Mouse (Mus musculus): ENCODE measurements around the gene Klhdc8b. TPM values are rescaled to one million over a fixed set of nuclear protein-coding genes. Genes with fewer than 3 reads are reported as not detected.

The Klhdc8b gene
- polyA plus RNA-seq (2012; rRNA removed), result 84.2 and 100 TPM in 2 replicates

DNA sequence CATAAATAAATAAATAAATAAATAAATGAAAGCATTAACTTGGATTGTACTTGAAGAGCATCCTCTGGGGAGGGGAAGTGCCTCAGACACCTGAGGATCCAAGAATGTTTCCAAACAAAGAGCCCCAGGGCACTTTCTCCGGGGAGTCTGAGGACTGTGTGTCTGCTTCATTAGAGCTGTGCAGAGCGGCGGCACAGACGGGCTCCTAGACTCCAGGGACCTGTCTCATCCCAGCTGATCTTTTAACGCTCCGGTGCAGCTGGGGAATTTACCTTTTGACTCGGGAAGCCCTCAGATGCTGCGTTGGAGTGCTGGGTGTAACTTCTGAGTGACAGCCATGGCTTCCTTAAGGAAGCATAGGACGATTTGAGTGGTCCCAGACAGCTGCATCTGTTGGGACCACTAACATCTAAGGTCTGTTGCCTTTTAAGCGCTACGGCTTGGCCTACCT lies at the start of gene Klhdc8b:
Gene Klhdc8b, minus strand, starts transcription at position 401 of the 451 bp plus-strand sequence.
- TF ChIP-seq POLR2A (IDR thresholded peaks at IDR 0.05; ENCODE audit: borderline replicate concordance, extremely low read depth, insufficient read depth, insufficient read length, poor library complexity, severe bottlenecking), result no peak
- TF ChIP-seq CTCF (IDR thresholded peaks at IDR 0.05; ENCODE audit: borderline replicate concordance, extremely low read depth, insufficient read depth, insufficient read length), result no peak
- peak; percentile 12 for DNase-seq (ENCODE audit: low read depth)

GRCm38 (mm10) chr9:108508776-108509175 lies 47.4 kb upstream of the Klhdc8b start:
- TF ChIP-seq CTCF (IDR thresholded peaks at IDR 0.05; ENCODE audit: borderline replicate concordance, extremely low read depth, insufficient read depth, insufficient read length) (no peak), POLR2A (IDR thresholded peaks at IDR 0.05; ENCODE audit: borderline replicate concordance, extremely low read depth, insufficient read depth, insufficient read length, poor library complexity, severe bottlenecking) (no peak)
- DNase-seq (ENCODE audit: low read depth), result no peak

GRCm38 (mm10) chr9:108507619-108508434 lies 46.4 kb upstream of the Klhdc8b start, which contains the start of gene Qars:
Gene Qars (plus strand): TSS chr9:108507706.
- DNase-seq (ENCODE audit: low read depth), result peak; percentile 98
- no peak for TF ChIP-seq CTCF (IDR thresholded peaks at IDR 0.05; ENCODE audit: borderline replicate concordance, extremely low read depth, insufficient read depth, insufficient read length)

- TF ChIP-seq CTCF (IDR thresholded peaks at IDR 0.05; ENCODE audit: borderline replicate concordance, extremely low read depth, insufficient read depth, insufficient read length) (no peak), POLR2A (IDR thresholded peaks at IDR 0.05; ENCODE audit: borderline replicate concordance, extremely low read depth, insufficient read depth, insufficient read length, poor library complexity, severe bottlenecking) (no peak)
- DNase-seq (ENCODE audit: low read depth), result no peak
These were observed 45.5 kb upstream of the Klhdc8b start for GRCm38 (mm10) chr9:108506901-108507300.

GRCm38 (mm10) chr9:108499943-108500342 lies 38.6 kb upstream of the Klhdc8b start:
- TF ChIP-seq POLR2A (IDR thresholded peaks at IDR 0.05; ENCODE audit: borderline replicate concordance, extremely low read depth, insufficient read depth, insufficient read length, poor library complexity, severe bottlenecking) (no peak), CTCF (IDR thresholded peaks at IDR 0.05; ENCODE audit: borderline replicate concordance, extremely low read depth, insufficient read depth, insufficient read length) (no peak)
- no peak for DNase-seq (ENCODE audit: low read depth)

DNA sequence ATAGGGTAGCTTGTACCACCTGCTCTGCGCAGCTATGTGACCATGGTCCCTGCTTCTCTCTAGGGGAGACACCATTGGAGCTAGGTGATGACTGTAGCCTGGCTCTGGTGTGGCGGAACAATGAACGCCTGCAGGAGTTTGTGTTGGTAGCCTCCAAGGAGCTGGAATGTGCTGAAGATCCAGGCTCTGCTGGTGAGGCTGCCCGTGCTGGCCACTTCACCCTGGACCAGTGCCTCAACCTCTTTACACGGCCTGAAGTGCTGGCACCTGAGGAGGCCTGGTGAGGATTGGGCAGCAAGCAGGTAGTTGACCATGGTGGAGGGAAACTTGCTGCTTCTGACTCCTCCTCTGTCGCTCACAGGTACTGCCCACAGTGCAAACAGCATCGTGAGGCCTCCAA lies 37.9 kb upstream of the Klhdc8b start:
- no peak for TF ChIP-seq CTCF (IDR thresholded peaks at IDR 0.05; ENCODE audit: borderline replicate concordance, extremely low read depth, insufficient read depth, insufficient read length)
- DNase-seq (ENCODE audit: low read depth), result no peak

DNA sequence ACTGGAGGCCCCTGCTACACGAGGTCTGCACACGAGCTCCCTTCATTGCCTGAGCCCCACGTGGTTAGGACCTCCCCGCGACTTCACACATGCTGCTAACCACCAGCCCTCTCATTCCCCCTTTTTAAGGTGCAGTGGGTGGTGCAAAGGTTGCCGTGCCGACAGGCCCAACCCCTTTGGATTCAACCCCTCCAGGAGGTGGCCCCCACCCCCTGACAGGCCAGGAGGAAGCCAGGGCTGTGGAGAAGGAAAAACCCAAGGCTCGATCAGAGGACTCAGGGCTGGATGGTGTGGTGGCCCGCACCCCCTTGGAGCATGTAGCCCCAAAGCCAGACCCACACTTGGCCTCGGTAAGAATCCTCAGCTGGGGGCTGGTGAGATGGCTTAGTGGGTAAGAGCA lies 33.5 kb upstream of the Klhdc8b start:
- TF ChIP-seq CTCF (IDR thresholded peaks at IDR 0.05; ENCODE audit: borderline replicate concordance, extremely low read depth, insufficient read depth, insufficient read length) (no peak), POLR2A (IDR thresholded peaks at IDR 0.05; ENCODE audit: borderline replicate concordance, extremely low read depth, insufficient read depth, insufficient read length, poor library complexity, severe bottlenecking) (no peak)
- DNase-seq (ENCODE audit: low read depth), result no peak

DNA sequence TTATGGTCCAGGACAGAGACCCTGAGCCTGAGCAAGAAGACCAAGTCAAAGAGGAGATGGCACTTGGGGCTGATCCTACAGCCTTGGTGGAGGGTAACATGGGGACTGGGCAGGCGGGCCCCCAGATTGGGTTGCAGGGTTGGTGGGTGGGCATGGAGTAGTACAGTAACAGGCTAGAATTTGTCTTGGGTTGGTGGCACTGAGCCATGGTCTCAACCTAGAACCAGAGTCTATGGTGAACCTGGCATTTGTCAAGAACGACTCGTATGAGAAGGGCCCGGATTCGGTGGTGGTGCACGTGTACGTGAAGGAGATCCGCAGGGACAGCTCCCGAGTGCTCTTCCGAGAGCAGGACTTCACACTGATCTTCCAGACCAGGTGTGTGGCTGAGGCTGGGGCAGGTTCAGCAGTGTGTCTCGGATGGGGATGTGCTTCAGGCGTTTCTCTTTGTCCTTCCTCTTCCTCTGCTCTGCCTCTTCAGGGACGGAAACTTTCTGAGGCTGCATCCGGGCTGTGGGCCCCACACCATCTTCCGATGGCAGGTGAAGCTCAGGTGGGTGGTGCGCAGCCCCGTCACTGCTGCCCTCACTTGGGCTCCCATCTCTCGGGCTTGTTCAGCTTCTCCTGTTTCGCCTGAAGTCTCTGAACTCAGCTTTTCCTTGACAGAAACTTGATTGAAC lies 32.9 kb upstream of the Klhdc8b start:
- TF ChIP-seq POLR2A (IDR thresholded peaks at IDR 0.05; ENCODE audit: borderline replicate concordance, extremely low read depth, insufficient read depth, insufficient read length, poor library complexity, severe bottlenecking) (no peak), CTCF (IDR thresholded peaks at IDR 0.05; ENCODE audit: borderline replicate concordance, extremely low read depth, insufficient read depth, insufficient read length) (no peak)

DNA sequence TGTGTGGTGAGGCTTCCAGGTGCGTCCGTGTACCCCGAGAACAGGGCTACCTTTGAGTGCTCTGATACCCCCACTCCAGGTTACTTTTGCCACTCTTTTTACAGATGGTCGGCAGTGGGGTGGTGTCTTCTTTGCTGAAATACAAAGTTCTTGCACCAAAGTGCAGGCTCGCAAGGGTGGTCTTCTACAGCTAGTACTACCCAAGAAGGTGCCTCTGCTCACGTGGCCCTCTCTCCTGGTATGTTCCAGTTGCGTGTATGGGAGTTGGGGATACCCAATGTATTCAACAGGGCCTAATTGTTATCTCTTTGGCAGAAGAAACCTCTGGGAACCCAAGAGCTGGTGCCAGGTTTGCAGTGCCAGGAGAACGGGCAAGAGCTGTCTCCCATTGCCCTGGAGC lies 31.9 kb upstream of the Klhdc8b start:
- no peak for DNase-seq (ENCODE audit: low read depth)
- no peak for TF ChIP-seq POLR2A (IDR thresholded peaks at IDR 0.05; ENCODE audit: borderline replicate concordance, extremely low read depth, insufficient read depth, insufficient read length, poor library complexity, severe bottlenecking)
- TF ChIP-seq CTCF (IDR thresholded peaks at IDR 0.05; ENCODE audit: borderline replicate concordance, extremely low read depth, insufficient read depth, insufficient read length), result no peak

More for the DNA sequence above, 32.9 kb upstream of the Klhdc8b start:
- DNase-seq (ENCODE audit: low read depth), result no peak

DNA sequence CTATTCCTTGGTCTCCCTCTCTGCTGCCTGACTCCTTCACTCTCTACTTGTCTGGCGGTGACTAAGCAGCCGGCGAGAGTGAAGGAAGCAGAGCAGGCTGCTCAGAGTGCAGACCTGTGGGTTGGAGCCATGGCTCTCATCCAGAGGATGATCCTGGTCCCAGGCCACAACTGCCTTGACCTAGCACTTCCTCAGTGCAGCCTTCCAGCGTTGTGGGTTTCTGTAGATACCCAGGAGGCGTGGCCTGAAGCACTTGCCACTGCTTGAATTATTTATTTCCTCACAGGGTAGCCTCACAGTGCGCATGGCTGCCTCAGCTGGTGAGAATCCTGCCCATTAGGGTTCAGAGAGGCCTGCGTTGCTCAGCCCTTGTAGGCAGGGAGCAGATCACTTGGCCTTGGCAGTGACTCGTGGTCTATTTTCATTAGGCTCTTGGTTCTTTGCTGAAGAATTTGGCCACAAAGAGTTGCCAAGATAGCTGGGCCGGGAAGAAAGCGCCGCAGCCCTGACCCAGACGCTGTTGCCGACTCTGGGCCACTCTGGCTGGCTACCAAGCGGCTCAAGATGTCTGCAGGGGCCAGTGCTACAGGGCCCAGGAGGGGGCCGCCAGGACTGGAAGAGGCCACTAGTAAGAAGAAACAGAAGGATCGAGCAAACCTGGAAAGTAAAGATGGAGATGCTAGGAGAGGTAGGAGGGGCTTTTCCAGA lies 30.8 kb upstream of the Klhdc8b start:
- no peak for DNase-seq (ENCODE audit: low read depth)
- TF ChIP-seq POLR2A (IDR thresholded peaks at IDR 0.05; ENCODE audit: borderline replicate concordance, extremely low read depth, insufficient read depth, insufficient read length, poor library complexity, severe bottlenecking) (no peak), CTCF (IDR thresholded peaks at IDR 0.05; ENCODE audit: borderline replicate concordance, extremely low read depth, insufficient read depth, insufficient read length) (no peak)

DNA sequence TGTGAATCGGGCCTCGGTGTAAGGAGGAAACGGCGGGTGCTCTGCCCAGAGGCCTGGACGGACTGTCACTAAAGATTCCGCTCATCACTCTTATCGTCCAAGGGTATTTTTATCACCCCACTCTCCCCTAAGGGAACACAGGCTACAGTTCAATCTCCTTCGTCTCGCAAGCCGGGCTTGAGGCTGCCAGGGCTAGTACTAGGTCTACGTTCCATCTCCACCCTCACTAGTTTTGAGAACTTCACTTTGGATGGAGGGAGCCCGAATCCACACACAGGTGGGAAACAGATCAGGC lies 29.9 kb upstream of the Klhdc8b start:
- no peak for TF ChIP-seq POLR2A (IDR thresholded peaks at IDR 0.05; ENCODE audit: borderline replicate concordance, extremely low read depth, insufficient read depth, insufficient read length, poor library complexity, severe bottlenecking)
- no peak for TF ChIP-seq CTCF (IDR thresholded peaks at IDR 0.05; ENCODE audit: borderline replicate concordance, extremely low read depth, insufficient read depth, insufficient read length)
- no peak for DNase-seq (ENCODE audit: low read depth)
